Mouse (Mus musculus) heart, embryonic 13.5 days (tissue): ENCODE measurements around the gene Dus2. TPM values are rescaled to one million over a fixed set of nuclear protein-coding genes. Genes with fewer than 3 reads are reported as not detected.

Experiments used
- ATAC-seq: fragments of 200-750 bp; cut with Nextera tagmentation; 2 replicates; pipeline ENCODE4 v1.8.0; 2017; ENCODE audit warnings: moderate TSS enrichment; ENCODE audit not compliant: insufficient number of reproducible peaks, low FRiP score, low TSS enrichment; ENCODE audit errors: extremely low read depth
- H3K27ac ChIP-seq: fragments of 300-500 bp; sonication (generic); replicated peaks from 2 replicates; pipeline ENCODE4 v1.5.1; 2015; ENCODE audit warnings: moderate library complexity, mild to moderate bottlenecking, inconsistent platforms
- H3K27me3 ChIP-seq: fragments of 300-500 bp; sonication (generic); replicated peaks from 2 replicates; pipeline ENCODE4 v1.6.1; 2015; ENCODE audit warnings: mild to moderate bottlenecking, inconsistent platforms
- H3K36me3 ChIP-seq: fragments of 300-500 bp; sonication (generic); 2 replicates; pipeline ENCODE4 v1.6.1; 2015; ENCODE audit warnings: mild to moderate bottlenecking, inconsistent platforms
- H3K4me1 ChIP-seq: fragments of 300-500 bp; sonication (generic); 2 replicates; pipeline ENCODE4 v1.6.1; 2015; ENCODE audit warnings: inconsistent platforms
- H3K4me2 ChIP-seq: fragments of 300-500 bp; sonication (generic); 2 replicates; pipeline ENCODE4 v1.6.1; 2015; ENCODE audit warnings: inconsistent platforms, mild to moderate bottlenecking, moderate library complexity
- H3K4me3 ChIP-seq: fragments of 300-500 bp; sonication (generic); 2 replicates; pipeline ENCODE4 v1.5.1; 2015; ENCODE audit warnings: moderate library complexity, mild to moderate bottlenecking, inconsistent platforms
- H3K9ac ChIP-seq: fragments of 300-500 bp; sonication (generic); 2 replicates; pipeline ENCODE4 v1.6.1; 2015; ENCODE audit warnings: inconsistent platforms, mild to moderate bottlenecking, moderate library complexity
- H3K9me3 ChIP-seq: fragments of 300-500 bp; sonication (generic); 2 replicates; pipeline ENCODE4 v1.6.1; 2016; ENCODE audit warnings: inconsistent platforms
- WGBS: fragments of 180-500 bp; shearing (Covaris S2); methylation state at CpG from one replicate; pipeline ENCODE4 v1.1.7; 2015; ENCODE audit warnings: mixed read lengths; 5-methylcytosine and 5-hydroxymethylcytosine counted together
- polyA plus RNA-seq: library from polyadenylated mRNA; unstranded; fragments of >200 nt; fragmentation: Nextera tagmentation; extraction: Ambion mirVana; gene quantifications from 2 replicates; pipeline ENCODE4 v1.2.1, GENCODE M21; 2015

The Dus2 gene
- polyA plus RNA-seq, 1 experiment from 2014 or later = 16.4 TPM

- H3K9ac ChIP-seq = peak overlapping the region; percentile 95
- H3K36me3 ChIP-seq = no peaks in the 10 kb centered on the region
- H3K4me2 ChIP-seq = peak overlapping the region; percentile 76
- H3K27ac ChIP-seq = peak overlapping the region; percentile 97
- H3K27me3 ChIP-seq = no peaks in the 10 kb centered on the region
- no peak for ATAC-seq
- peaks cover 32% of the 10 kb centered on the region for H3K4me1 ChIP-seq
- 3% methylated on average over 3 of the region's 3 CpGs for WGBS
- no peaks in the 10 kb centered on the region for H3K9me3 ChIP-seq
- peak overlapping the region; percentile 95 for H3K4me3 ChIP-seq
Measured at GRCm38 (mm10) chr8:106060521-106060920, 69.4 kb downstream of the Dus2 start.

GRCm38 (mm10) chr8:106061686-106062085 lies 70.5 kb downstream of the Dus2 start:
- H3K27me3 ChIP-seq = no peaks in the 10 kb centered on the region
- peak overlapping the region; percentile 95; the same call in 1 of the 2 replicates for H3K4me3 ChIP-seq
- no peak overlapping the region for H3K27ac ChIP-seq
- no peak for ATAC-seq
- 0 out of 2 replicates have a peak overlapping the region, but pooled peaks have one; percentile 20 for H3K9ac ChIP-seq
- no peaks in the 10 kb centered on the region for H3K9me3 ChIP-seq
- no peaks in the 10 kb centered on the region for H3K36me3 ChIP-seq
- peak overlapping the region; percentile 76 for H3K4me2 ChIP-seq
- H3K4me1 ChIP-seq = peaks cover 32% of the 10 kb centered on the region
- WGBS = 87% methylated on average over 6 of the region's 6 CpGs

DNA sequence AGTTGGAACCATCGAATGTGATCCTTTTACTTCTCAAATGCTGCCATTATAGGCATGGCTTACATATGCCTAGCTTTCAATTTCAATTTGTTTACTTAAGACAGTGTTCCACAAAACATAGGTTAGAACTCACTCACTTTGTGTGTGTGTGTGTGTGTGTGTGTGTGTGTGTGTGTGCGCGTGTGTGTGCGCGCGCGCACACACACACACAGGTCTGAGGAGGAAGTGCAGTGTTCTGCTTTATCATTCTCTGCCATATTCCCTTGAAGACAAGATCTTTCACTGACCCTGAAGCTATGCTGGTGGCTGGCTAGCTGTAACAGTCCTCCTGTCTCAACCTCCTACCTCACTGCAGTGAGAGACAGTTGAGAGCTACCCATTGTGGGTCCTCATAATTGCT lies 71.9 kb downstream of the Dus2 start:
- no peak overlapping the region for H3K27ac ChIP-seq
- no peak overlapping the region for H3K4me3 ChIP-seq
- no peaks in the 10 kb centered on the region for H3K27me3 ChIP-seq
- H3K9me3 ChIP-seq = no peaks in the 10 kb centered on the region
- no peaks in the 10 kb centered on the region for H3K36me3 ChIP-seq
- no peak for ATAC-seq
- no peak overlapping the region for H3K9ac ChIP-seq
- 98% methylated on average over 7 of the region's 7 CpGs for WGBS
- H3K4me2 ChIP-seq = no peak overlapping the region
- H3K4me1 ChIP-seq = peaks cover 32% of the 10 kb centered on the region

- Histone ChIP-seq H3K4me1 (peaks cover 17% of the 10 kb centered on the region), H3K36me3 (0 out of 2 replicates have a peak, but pooled peaks cover 1% of the 10 kb centered on the region), H3K9ac (no peak overlapping the region), H3K4me2 (no peak overlapping the region), H3K27me3 (no peaks in the 10 kb centered on the region), H3K4me3 (no peak overlapping the region), H3K27ac (no peak overlapping the region), H3K9me3 (no peaks in the 10 kb centered on the region)
- ATAC-seq = no peak
- whole genome bisulfite sequencing = 90% methylated on average over 2 of the region's 2 CpGs
Measured at GRCm38 (mm10) chr8:106066721-106067120, 75.6 kb downstream of the Dus2 start.

DNA sequence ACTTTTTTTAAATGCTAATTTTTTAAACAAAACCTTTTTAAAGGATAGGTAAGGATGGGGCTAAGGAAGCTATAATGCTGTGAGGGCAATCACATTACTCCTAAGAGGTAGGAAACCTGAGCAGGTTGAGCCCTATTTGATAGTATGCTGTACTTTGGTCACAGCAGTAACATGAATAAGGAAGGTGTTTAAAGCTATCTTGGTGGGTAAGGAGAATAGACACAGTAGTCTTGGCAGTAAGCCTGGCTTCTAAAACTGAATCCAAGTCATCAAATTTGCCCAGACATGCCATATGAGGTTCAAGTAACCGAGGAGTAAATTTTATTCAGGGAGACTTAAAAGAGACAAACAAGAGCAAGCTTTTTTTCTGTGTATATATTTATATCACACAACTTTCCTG lies 78.4 kb downstream of the Dus2 start:
- 50% methylated on average over 1 of the region's 1 CpGs for WGBS
- H3K27ac ChIP-seq = no peak overlapping the region
- no peak overlapping the region for H3K9ac ChIP-seq
- H3K4me1 ChIP-seq = peaks cover 6% of the 10 kb centered on the region
- H3K27me3 ChIP-seq = no peaks in the 10 kb centered on the region
- H3K4me2 ChIP-seq = no peak overlapping the region
- ATAC-seq = no peak
- no peak overlapping the region for H3K4me3 ChIP-seq
- H3K36me3 ChIP-seq = 0 out of 2 replicates have a peak, but pooled peaks cover 3% of the 10 kb centered on the region
- H3K9me3 ChIP-seq = no peaks in the 10 kb centered on the region

DNA sequence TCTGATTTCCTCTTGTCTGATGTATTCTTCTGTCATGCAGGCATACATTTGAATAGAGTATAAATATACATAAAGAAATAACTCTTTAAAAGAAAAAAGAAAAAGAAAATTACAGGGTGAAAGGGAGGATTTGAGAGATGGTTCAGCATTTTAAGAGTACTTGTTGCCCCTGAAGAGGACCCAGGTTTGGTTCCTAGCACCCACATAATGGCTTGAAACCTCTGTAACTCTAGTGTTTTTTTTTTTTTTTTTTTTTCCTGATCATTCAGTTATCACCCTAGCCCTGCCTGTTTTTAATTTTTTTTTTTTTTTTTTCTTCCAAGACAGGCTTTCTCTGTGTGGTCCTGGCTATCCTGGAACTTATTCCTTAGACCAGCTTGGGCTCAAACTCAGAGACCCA lies 81.0 kb downstream of the Dus2 start:
- no peak overlapping the region for H3K27ac ChIP-seq
- no peak for ATAC-seq
- no peaks in the 10 kb centered on the region for H3K9me3 ChIP-seq
- no peak overlapping the region for H3K4me2 ChIP-seq
- 0 out of 2 replicates have a peak, but pooled peaks cover 3% of the 10 kb centered on the region for H3K36me3 ChIP-seq
- no peak overlapping the region for H3K9ac ChIP-seq
- no peaks in the 10 kb centered on the region for H3K27me3 ChIP-seq
- H3K4me3 ChIP-seq = no peak overlapping the region
- H3K4me1 ChIP-seq = peaks cover 19% of the 10 kb centered on the region

GRCm38 (mm10) chr8:106074236-106074635 lies 83.1 kb downstream of the Dus2 start:
- no peak overlapping the region for H3K9ac ChIP-seq
- ATAC-seq = no peak
- H3K36me3 ChIP-seq = peaks cover 11% of the 10 kb centered on the region
- H3K27ac ChIP-seq = no peak overlapping the region
- no peak overlapping the region for H3K4me2 ChIP-seq
- H3K9me3 ChIP-seq = no peaks in the 10 kb centered on the region
- no peak overlapping the region for H3K4me3 ChIP-seq
- peaks cover 19% of the 10 kb centered on the region for H3K4me1 ChIP-seq
- no peaks in the 10 kb centered on the region for H3K27me3 ChIP-seq

DNA sequence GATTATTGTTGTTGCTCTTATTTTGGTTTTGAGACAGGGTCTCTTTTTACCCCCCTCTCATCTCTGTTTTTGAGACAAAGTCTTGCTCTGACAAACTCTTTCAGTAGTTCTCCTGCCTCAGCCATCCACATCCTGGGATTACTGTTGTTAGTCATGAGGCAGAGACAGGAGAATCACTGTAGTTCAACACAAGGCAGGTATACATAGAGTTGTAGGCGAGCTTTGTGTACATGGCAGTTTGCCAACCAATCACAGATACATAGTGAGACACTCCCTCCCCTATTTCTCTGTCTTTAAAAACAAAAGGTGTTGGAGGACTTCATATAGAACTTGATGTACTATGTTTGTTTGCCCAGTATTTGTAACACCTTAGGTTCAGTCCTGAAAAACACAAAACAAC lies 83.5 kb downstream of the Dus2 start:
- Histone ChIP-seq H3K4me3 (no peak overlapping the region), H3K4me2 (no peak overlapping the region), H3K9ac (no peak overlapping the region), H3K4me1 (peaks cover 16% of the 10 kb centered on the region), H3K27ac (no peak overlapping the region), H3K36me3 (peaks cover 15% of the 10 kb centered on the region), H3K27me3 (no peaks in the 10 kb centered on the region), H3K9me3 (no peaks in the 10 kb centered on the region)
- 88% methylated on average over 1 of the region's 1 CpGs for WGBS
- ATAC-seq = no peak

DNA sequence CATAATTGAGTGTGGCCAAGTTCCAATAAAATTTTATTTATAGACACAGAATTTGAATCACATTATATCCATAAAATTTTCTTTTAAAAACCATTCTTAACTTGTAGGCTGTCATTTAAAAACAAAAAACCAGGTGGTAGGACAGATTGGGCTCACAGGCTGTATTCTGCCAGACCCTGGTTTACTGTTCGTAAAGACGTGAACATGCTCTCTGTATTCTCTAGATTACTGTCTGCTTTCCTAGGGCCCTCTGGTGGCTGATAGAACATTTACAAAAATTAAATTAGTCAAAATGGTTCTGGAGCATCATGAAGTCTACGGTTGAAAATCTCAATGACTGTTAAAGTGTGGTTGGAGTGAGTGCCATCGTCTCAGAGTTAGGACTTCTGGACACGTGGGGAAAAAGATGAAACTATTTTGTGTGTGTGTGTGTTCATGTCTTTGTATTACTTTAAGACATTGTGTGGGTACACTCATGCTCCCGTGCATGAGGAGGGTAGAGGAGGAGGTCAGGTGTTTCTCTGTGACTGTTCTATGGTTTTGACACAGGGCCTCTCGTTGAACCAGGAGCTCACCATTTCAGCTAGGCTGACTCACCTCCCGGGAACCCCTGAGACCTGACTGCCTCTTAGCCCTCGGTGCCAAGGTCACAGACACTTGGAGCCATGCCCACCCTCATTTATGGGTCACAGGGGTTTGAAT lies 84.2 kb downstream of the Dus2 start:
- Histone ChIP-seq H3K27me3 (no peaks in the 10 kb centered on the region), H3K9ac (no peak overlapping the region), H3K4me2 (no peak overlapping the region), H3K36me3 (peaks cover 15% of the 10 kb centered on the region), H3K27ac (no peak overlapping the region), H3K4me3 (no peak overlapping the region), H3K4me1 (peaks cover 14% of the 10 kb centered on the region), H3K9me3 (no peaks in the 10 kb centered on the region)
- WGBS = 63% methylated on average over 9 of the region's 9 CpGs
- ATAC-seq = no peak

DNA sequence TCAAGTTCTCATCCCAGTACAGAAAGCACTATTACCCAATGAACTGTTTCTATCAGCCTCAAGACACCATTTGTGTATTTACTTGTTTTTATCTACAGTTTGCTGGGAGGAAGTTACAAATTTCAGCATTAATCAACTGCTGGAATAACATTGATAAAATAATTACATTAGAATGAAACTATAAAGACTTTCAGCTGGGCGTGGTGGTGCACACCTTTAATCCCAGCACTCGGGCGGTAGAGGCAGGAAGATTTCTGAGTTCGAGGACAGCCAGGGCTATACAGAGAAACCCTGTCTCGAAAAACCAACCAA lies 84.7 kb downstream of the Dus2 start:
- no peak overlapping the region for H3K9ac ChIP-seq
- WGBS = 92% methylated on average over 5 of the region's 5 CpGs
- no peak overlapping the region for H3K4me3 ChIP-seq
- no peaks in the 10 kb centered on the region for H3K9me3 ChIP-seq
- no peaks in the 10 kb centered on the region for H3K27me3 ChIP-seq
- no peak for ATAC-seq
- H3K4me1 ChIP-seq = peaks cover 14% of the 10 kb centered on the region
- peaks cover 15% of the 10 kb centered on the region for H3K36me3 ChIP-seq
- H3K4me2 ChIP-seq = no peak overlapping the region
- no peak overlapping the region for H3K27ac ChIP-seq

DNA sequence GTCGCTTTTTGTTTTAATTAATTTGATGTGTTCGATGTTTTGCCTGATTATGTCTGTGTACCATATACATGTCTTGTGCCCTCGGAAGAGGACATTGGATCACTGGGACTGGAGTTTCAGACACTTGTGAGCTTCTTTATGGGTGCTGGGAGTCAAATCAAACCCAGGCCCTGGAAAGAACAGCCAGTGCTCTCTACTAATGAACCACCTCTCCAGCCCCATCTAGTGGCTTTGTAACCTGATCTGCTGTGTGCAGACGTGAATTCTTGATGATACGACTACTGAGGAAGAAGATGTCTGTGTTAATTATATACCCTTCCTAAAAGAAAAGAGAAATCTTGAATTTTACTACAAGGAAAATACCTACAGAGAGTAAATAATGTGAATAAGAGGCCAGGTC lies 85.5 kb downstream of the Dus2 start:
- Histone ChIP-seq H3K36me3 (peaks cover 19% of the 10 kb centered on the region), H3K9ac (no peak overlapping the region), H3K4me1 (peaks cover 14% of the 10 kb centered on the region), H3K4me3 (no peak overlapping the region), H3K27me3 (no peaks in the 10 kb centered on the region), H3K27ac (no peak overlapping the region), H3K4me2 (no peak overlapping the region), H3K9me3 (no peaks in the 10 kb centered on the region)
- no peak for ATAC-seq
- WGBS = 83% methylated on average over 5 of the region's 5 CpGs

DNA sequence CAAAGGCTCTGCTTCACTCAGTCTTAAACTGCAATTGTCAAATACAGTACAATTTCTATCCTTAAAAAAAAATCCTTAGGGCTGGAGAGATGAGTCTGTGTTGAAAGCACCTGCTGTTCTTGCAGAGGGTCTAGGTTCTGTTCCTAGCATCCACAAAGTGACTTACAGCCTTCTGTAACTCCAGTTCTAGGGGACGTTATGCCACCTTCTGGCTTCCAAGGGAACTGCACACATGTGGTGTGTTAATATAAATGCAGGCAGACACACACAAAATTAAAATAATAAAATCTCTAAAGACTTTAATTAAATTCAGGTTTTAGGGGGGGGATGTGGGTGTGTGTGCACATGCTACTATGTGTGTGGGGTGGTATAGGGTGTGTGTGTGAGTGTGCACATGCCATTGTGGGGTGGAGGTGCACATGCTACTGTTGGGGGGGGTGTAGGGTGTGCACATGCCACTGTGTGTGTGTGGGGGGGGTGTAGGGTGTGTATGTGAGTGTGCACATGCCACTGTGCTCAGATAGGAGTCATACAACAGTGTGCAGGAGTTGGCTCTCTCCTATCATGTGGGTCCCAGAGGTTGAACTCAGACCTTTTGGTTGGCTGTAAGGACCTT lies 86.4 kb downstream of the Dus2 start:
- no peak overlapping the region for H3K4me3 ChIP-seq
- 87% methylated on average over 1 of the region's 1 CpGs for WGBS
- H3K9me3 ChIP-seq = no peaks in the 10 kb centered on the region
- H3K9ac ChIP-seq = no peak overlapping the region
- H3K36me3 ChIP-seq = peaks cover 23% of the 10 kb centered on the region
- peaks cover 14% of the 10 kb centered on the region for H3K4me1 ChIP-seq
- ATAC-seq = no peak
- no peak overlapping the region for H3K27ac ChIP-seq
- no peaks in the 10 kb centered on the region for H3K27me3 ChIP-seq
- no peak overlapping the region for H3K4me2 ChIP-seq
